Mouse (Mus musculus) hindlimb bud, embryonic 11.5 days (tissue): ENCODE results near the gene Wdr25.

Experiments used
- DNase-seq: peaks from one replicate; pipeline ENCODE4 v3.0.0-alpha.2; 2012; ENCODE audit warnings: low read depth, low spot score; ENCODE audit errors: extremely low spot score

Wdr25 gene

DNA sequence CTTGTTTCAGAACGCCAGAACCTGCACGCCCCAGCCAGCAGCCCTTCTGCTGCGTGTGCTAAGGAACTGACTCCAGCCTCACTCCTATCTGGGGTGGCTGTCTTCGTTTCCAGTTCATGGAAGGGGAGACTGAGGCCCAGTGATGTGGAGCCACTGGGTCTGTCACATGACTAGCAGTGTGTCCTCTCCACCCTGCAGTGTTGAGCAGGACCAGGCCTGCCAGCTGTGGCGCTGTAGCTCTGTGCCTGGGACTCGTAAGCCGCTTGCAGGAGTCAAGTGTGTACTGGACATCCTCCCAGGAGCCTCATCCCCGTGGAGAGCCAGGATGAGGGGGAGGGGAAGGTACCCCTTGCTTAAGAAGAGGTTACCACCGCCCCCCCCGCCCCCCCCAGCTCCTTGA is 86.5 kb downstream of the Wdr25 start:
- no peak for DNase-seq

DNA sequence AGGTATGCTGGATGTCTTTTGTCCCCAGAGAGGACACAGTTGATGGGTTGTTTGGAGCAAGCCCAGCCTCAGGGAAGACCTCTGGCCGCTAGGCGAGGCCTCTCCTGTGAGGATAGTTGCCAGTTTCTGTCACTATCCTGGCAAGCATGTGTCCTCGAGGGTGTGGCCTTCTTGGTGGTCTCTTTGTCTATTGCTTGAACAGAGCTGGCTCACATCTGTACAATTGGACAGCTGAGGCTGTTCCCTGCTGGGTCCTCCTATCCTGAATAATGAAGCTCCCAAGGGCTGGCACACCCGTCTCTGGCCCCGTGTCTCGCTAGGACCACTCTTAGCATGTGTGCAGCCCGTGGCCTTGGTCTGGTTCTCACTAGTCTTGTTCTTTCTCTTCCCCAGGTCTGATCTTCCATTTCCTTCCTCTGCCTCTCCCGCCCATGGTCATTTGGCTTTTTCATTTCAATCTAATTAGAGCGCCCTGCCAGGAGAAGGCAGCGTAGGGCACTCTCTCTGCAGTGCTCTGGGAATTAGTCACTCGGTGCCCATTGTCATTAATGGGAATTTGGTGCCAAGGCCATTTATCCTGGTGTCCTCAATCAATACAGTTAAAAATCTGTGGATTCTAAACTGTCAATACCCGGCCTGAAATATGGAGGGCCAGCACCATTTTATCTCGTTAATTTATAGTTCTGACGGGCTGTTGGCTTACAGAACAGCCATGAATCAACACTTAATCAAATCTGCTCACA is 88.7 kb downstream of the Wdr25 start:
- DNase-seq: no peak

DNA sequence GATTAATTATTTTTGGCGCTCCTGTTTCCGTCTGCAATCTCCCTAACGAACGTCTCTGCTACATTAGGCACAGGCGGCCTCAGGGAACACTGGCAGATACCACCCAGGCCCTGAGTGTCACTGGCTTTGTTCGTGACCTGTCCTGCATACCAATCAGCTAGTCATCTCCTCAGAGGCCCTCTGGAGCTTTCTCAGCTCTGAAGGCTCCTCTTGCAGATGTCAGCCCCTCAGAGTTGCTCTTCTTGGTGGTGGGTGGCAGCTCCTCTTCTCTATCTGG is 89.2 kb downstream of the Wdr25 start:
- DNase-seq: no peak

DNA sequence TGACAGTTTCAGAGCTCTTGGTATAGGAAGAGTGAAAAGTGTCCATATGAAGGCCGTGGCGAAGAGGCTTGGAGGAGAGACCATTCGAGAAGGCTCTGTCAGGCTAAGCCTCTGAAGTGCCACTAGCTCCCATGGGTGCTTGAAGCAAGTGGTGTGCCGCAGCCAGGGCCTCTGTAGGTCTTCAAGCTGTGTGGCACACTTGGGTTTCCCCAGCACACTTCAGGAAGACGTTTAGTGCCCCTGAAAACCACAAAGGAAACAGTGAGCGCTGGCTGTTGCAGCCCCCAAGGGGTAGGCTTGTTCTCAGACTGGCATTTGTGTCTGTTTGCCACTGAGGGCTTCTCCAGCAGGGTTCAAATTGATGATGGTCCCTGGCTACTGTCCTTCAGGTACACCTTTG is 90.1 kb downstream of the Wdr25 start:
- DNase-seq: no peak

DNA sequence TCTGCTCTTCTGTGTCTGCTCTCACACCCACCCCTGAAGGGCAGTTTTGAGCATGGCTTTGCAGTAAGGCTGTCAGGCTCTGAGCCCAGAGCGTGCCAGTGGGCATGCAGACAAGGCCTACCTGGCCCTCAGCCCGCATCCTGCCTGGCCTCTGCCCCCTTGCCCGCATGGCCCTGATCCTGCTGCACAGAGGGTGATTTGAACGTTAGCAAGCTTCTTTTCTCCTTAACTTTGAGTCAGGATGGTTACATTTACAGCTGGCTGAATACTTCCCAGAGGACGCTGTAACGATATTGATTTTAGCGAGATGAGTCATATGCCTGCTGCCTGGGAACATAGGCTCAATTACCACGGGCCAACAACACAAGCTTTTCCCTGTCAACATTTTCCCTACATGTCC is 91.0 kb downstream of the Wdr25 start:
- DNase-seq: no peak

DNA sequence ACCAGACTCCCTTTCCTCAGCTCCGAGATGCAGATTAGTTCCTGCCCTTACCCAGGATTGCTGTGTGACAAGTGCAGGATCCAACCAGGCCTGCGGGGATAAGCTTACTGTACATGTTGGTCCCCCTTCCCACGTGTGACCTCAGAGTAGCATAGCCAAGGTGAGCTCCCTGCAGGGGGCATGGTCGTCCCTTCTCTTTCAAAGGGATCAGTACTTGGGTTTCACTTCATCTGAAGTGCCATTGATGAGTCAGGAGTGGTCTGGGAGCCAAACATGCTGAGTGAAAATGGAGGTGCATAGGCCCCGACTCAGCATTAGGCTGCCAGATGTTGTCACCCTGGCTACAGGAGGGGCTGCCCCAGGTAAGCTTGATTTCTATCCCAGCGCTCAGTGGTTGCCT is 91.6 kb downstream of the Wdr25 start:
- no peak for DNase-seq

DNA sequence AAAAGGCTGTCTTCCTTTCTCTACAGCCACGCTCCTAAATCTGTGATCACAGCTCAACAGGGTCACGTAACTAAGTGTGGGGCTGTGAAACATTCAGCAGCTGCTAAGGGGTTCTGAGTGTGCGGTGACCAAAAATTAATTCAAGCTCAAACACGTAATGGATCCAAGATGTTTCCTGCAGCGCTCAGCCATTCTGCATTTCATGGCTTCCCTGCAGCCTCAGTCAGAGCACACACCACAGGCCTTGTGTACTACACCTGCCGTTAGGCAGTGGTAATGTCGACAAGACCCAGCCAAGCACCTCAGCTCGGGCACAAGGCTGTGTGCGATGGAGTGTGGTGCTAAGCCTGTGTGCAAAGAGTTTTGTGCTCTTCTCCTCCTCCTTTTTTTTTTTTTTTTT is 94.0 kb downstream of the Wdr25 start:
- peak; percentile 14 for DNase-seq

DNA sequence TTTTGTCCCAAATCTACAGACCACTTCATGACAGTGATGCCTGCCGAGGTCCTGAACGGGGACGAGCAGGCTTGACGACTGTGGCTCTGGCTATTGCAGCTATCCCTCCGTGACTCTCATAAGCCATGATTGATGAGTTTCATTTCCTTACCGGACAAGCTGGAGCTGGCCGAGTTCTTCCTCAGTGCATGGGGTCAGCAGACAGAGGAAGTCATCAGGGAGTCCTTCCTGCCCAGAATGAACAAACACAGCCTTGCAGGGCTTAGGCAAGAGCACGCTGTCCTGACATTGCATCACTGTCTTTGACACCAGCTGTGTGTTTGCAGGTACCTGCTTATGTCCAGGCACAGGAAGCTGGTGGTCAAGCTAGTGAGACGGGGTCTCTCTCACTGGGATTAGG is 97.0 kb downstream of the Wdr25 start:
- DNase-seq: no peak

DNA sequence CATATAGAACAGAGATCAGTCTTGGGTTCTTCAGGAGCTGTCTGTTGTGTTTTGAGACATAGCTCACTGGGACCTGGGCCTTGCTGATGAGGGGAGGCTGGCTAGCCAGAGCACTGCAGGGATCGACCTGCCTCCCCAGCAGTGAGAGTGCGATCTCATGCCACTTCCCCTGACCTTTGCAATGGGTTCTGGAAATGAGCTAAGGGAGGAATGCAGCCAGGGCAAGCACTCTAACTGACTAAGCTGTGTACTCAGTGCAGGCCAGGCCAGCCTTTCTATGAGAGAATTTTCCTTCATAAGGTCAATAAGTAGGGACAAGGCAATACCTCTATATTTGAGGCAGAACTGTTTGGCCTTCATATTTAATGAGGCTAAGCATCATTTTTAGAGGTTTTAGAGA is 99.6 kb downstream of the Wdr25 start:
- no peak for DNase-seq

DNA sequence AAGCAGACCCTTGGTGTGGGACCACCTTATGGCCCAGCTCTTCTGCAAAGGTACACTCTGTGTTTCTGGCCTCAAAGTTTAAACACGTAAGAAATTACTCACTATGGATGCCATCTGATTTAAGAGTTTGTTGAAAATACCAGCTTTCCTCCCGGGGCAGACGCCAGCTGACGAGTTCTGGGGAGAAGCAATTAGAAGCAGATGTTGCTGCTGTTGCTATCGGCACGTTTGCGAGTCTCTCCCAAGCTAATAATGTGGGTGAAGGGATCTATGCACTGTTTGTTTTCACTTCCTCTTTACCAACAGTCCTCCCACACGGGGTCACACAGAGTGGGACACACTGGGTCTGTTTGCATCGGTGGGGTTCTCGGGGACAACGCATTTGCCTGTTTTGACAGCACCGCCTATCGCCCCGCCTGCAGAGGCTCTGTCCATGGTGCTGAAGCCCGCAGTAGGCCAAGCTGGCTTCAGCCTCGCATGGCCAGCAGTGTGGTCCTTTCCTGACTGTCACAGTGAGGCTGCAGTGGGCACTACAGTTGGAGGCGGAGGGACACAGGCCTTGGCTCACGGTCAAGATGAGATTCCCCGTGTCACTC is 101.1 kb downstream of the Wdr25 start:
- peak; percentile 84 for DNase-seq

DNA sequence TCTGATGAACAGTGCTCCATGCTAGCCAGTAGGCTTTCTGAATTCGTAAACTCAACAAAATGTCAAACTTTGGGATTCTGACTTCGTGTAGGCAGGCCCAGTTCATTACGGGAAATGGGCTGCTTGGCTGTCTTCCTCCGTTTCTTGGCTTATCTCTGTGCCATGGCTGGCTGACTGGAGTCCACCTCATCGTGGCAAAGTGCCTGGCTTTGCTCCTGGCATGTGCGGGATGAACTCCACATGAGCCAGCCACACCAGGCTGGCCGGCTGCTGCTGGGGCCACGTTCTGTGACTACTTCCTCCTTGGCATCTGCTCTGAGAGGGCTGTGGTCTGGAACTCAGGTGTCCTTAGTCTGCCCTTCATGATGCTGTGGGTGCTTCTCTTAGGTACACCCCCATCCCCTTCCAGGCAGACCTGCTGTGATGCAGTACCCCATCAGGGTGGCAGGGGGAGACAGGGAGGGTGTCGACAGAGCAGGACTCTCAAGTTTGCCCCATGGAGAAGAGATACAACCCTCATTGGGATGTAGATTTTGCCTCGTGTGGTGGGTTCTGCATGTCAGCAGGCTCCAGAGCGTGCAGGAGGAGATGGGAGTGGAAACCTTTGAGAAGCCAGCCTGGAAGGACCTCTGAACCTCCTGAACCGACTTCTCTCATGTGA is 102.7 kb downstream of the Wdr25 start:
- no peak for DNase-seq

DNA sequence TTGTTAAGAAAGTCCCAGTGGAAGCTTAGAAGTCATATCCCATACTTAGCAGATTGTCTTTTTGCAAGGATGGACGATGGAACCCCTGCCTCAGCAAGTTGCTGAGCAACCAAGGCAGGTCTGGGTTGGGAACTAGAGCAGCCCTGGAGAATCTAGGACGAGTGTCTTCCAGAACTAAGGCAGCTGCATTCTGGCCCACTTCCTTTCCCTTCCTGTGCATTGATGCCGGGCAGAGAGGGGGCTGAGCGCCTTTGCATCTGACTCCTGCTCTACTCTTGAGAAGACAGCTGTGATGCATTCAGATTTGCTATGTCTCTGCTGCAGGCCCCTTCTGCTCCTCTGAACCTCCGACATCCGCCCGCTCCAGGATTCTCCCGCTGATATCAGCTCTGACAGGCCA is 103.8 kb downstream of the Wdr25 start:
- no peak for DNase-seq

DNA sequence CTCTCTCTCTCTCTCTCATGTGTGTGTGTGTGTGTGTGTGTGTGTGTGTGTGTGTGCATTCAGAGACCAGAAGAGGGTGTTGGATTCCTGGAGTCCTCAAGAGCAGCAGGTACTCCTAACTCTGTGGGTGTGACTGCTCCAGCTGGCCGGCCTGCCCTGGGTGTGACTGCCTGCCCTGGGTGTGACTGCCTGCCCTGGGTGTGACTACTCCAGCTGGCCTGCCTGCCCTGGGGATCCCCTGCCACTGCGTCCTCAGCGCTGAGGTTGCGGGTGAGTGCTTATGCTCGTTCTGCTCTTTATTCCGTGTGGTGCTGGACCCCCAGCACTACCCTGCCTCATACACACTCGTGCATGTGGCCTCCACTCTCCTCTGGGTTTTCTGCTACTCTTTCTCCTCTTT is 109.5 kb downstream of the Wdr25 start:
- no peak for DNase-seq

DNA sequence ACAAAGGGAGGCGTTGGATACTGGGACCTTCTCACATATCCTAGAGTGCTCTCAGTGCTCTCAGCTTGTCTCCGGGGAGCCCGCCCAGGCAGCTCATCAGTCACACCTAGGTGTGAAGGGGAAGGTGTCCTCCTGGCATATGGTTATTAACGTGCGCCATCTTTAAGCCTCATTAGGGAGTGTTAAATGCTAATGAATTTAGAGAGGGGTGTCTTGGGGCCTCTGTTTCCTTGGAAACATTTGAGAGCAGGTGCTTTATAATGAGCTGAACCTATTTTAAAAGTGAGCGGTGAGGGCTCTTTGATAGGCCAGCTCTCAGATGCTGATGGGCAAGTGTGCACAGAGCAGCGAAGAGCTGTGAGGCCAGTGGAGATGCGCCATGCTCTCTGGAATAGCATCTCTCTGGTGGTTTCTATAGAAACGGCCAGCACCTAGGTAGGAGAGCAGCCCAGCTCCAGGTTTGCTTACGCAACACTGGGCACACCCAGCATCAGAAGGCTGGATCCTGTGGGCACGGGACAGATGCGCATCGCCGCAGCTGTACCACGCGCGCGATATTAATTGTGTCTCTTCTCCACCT is 116.7 kb downstream of the Wdr25 start:
- DNase-seq: no peak

DNA sequence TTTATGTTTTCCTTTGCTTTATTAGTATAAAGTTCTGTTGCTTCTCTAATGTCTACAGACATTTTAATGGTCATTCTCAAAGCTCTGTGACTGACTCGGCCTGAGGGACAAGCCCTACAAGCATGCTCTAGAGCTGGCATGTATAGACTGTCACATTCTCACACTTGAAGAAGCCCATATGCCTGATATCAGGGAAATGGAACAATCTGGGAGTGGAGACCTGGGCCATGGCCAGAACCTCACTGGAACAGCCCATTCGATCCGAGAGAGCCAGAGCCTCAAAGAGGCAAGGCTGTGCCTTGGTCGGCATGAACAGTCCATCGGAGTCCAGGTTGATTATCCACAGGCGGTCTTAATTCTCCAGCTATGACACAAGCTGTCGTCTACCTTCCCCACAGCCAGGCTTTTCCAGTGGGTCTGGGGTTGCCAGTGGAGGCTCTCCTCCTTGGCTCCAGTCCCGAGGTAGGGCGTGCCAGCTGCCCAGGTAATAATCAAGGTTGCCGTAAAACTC is 128.8 kb downstream of the Wdr25 start:
- DNase-seq: no peak

DNA sequence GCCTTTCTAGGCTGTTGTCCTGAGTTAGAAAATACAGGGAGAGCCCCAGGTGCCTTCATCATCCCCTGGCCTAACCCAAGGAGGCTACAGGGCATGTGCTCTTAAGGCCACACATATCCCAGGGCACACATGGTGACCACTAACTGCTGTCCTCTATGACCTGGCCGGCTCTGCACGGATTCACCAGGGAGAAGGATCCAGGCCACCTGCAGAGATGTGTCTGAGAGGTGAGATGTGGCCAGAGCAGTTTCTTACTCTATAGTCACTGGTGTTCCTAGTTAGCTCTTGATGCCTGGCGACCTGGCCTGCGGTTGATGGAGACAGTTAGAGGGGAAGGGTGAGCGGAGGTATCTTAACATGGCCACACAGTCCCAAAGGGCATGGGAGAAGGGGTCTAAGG is 129.5 kb downstream of the Wdr25 start:
- DNase-seq: no peak

DNA sequence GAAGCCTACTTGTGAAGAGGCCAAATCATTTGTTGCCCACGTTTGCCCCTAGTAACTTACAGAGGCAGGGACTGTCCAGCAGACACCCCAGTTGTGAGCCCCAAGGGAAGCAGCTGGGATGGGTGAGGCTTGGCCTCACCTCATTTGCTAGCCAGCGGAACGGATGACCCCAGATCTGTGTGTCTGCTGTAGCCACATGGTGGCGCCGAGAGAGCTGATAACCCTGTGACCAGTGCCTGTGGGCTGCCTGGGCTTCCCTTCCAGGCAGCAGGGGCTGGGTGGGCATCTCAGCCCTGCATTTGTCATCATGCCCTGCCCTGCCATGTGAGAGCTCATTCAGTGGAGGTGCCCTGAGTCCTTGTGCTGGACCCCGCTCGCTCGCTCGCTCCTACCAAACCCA is 130.3 kb downstream of the Wdr25 start:
- DNase-seq: no peak

DNA sequence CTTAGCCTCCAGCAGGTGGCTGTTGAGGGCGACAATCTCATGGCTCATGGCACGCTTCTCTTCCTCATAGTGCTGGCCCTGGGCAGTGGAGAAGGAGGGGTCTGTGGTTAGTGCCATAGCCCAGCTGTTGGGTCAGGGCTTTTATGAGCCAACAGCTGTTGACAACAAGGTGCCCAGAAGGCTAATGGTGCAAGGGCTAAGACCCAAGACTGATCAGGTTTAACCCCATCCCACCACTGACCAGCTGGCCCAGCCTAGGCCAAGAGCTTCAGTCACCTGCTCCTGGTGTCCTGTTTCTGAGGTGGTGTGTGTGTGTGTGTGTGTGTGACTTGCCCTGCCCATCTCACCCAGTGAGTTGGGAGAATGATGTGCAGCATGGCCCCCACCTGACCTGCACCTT is 143.6 kb downstream of the Wdr25 start:
- no peak for DNase-seq

DNA sequence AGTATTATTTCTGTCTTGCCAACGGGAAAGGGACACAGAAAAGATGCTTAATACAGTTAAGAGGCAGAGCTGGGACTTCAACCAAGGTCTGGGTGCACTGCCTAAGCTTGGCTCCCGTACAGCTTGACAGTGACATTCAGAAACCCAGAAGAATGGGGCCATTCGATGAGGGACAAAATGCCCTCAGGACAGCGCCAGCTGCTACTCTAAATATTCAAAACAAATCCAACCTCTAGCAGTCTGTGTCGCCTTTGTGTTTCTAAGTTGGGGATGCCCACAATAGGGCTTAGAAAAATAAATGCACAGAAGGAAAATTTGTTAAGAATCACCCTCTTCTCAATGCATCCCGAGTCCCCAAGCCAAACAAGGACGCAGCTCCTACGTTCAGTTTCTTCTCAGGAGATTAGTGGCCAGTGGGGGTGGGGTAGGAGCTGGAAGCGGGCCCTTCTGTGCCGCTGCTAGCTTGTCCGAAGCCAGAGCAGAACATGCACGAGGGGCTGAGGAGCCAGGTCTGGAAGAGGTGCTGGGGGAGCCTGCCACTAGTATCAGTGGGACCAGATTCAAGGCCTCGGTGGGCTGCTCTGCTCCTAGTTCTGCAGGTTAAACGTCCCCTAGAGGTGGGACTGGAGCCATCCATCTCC is 144.9 kb downstream of the Wdr25 start:
- no peak for DNase-seq

DNA sequence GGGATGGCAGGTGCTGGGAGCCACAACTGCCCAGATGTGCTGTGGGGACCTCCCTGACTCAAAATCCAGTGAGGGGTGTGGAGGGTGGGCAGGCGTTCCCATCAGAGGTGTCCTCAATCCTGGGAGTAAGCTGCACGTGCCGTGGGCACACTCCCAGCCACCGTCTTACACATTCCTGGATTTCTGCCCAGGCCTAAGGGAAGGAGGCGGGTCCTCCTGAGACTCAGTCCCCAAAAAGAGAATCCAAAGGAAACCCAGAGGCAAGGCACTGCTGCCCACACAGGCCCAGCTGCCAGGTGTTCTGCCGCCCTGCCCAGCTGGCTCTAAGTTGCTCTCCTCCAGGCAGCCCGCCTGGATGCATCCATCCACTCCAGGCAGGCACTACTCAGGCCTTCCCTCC is 145.9 kb downstream of the Wdr25 start:
- DNase-seq: no peak

DNA sequence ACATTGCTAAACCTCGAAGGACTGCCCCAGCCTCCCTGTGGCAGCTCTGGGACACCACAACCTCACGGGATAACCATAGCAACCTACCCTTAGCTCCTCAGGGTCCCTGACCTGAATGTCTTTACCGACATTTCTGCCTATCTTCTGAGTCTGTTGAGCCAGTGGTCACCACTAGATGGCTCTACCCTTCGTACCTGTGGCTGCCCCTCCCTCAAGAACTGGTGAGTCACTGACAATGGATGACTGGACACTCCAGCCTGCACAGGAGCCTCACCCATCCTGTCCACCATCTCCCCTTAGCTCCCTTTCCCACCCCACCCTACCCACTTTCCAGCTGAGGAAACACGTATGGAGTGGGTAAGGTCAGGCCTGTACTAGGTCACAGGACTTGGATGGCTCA is 151.1 kb downstream of the Wdr25 start:
- no peak for DNase-seq

DNA sequence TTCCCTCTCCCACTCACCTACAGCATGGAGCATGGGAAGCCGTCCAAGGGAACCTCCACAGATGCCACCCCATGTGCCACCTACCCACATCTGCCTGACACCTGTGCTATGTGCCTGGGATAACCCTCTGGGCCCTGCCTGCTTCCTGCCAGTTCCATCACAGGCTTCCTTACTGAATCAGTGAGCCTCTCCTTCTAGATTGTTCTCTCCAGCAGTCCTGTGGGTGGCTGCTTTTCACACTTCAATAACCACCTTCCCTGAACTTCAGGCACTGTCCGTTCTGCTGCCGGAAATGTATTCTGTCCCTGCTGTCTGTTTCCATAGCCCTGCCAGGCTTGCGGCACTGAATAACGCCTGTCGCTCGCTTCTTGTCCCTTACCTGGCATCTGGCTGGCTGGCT is 152.2 kb downstream of the Wdr25 start:
- no peak for DNase-seq
